Mouse (Mus musculus) cortical plate, adult 2 months (tissue): ENCODE measurements around the gene Sfrp5. TPM values are rescaled to one million over a fixed set of nuclear protein-coding genes. Genes with fewer than 3 reads are reported as not detected.

ENCODE experiments used
- H3K27ac ChIP-seq: fragments of 200-500 bp; 2 replicates; pipeline ENCODE4 v1.5.1; 2012; ENCODE audit warnings: low read length, control low read depth, inconsistent platforms; ENCODE audit not compliant: insufficient read depth
- H3K4me1 ChIP-seq: fragments of 200-500 bp; 2 replicates; pipeline ENCODE4 v1.6.1; 2011; ENCODE audit warnings: low read length; ENCODE audit not compliant: control insufficient read depth, insufficient read depth
- H3K4me3 ChIP-seq: fragments of 200-500 bp; 2 replicates; pipeline ENCODE4 v1.5.1; 2011; ENCODE audit warnings: mild to moderate bottlenecking, low read length, control low read depth; ENCODE audit not compliant: insufficient read depth
- CTCF ChIP-seq: fragments of 200-500 bp; IDR thresholded peaks from 2 replicates; pipeline ENCODE4 v1.5.1; 2011; ENCODE audit warnings: mild to moderate bottlenecking, control low read depth, low read length; ENCODE audit not compliant: insufficient read depth; ENCODE audit errors: extremely low read depth
- POLR2A ChIP-seq: fragments of 200-500 bp; IDR thresholded peaks from 2 replicates; pipeline ENCODE4 v1.6.1; 2011; ENCODE audit warnings: mild to moderate bottlenecking, low read length, control low read depth; ENCODE audit not compliant: insufficient read depth; ENCODE audit errors: extremely low read depth
- polyA plus RNA-seq: library from polyadenylated mRNA; depleted of rRNA; stranded (reverse); fragments of >200 nt; gene quantifications from 2 replicates; pipeline ENCODE4 v1.2.3, GENCODE M21; 2012

Sfrp5 gene
- polyA plus RNA-seq, 1 experiment: 1.9 TPM

DNA sequence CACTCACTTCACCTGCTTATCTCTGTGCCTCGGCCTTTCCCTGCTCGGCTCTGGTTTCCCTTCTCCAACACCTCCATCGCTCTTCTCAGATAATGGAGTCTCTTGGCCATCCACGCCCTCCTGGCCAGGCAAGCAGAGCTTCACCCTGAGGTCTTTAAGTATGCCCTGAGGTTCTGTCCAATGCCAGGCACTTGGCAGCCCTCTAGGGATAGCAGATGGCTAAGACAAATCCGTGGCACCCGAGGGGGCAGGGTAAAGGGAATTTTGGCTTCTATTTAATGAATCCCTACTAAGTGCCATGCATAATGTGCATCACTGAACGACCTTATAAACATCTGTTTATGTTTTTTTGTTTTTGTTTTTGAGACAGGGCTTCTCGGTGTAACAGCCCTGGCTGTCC is 415 bp upstream of the Sfrp5 start:
- Histone ChIP-seq H3K27ac (no peak overlapping the region), H3K4me1 (no peaks in the 10 kb centered on the region), H3K4me3 (no peak overlapping the region)
- TF ChIP-seq CTCF (no peak), POLR2A (no peak)

GRCm38 (mm10) chr19:42198026-42198425 is 4.0 kb downstream of the Sfrp5 start:
- H3K4me1 ChIP-seq: no peaks in the 10 kb centered on the region
- TF ChIP-seq POLR2A (no peak), CTCF (no peak)
- H3K4me3 ChIP-seq: no peak overlapping the region
- H3K27ac ChIP-seq: no peak overlapping the region

DNA sequence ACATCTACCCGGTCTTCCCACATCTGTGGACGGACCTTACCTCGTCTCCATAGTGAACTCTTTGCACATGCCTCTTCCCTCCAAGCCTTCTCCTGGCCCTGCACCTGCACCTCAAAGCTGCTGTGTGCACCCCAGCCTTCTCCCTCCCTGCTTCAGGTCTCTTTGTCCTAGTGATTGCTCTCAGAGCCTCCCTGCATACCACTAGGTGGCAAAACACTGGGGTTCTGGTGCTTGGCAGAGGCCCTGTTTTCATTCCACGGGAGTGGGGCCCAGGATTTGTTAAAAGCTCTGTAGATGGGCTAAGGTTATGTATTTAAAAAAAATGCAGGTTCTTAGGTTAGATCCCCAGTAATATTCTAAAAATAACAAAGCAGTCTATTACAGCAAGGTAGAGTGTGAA is 5.0 kb downstream of the Sfrp5 start:
- no peak overlapping the region for H3K27ac ChIP-seq
- no peaks in the 10 kb centered on the region for H3K4me1 ChIP-seq
- TF ChIP-seq POLR2A (no peak), CTCF (peak; percentile 25; the same call in 1 of the 2 replicates)
- H3K4me3 ChIP-seq: no peak overlapping the region

- Histone ChIP-seq H3K27ac (no peak overlapping the region), H3K4me3 (no peak overlapping the region), H3K4me1 (no peaks in the 10 kb centered on the region)
- no peak for TF ChIP-seq CTCF
- no peak for TF ChIP-seq POLR2A
These were observed 5.7 kb downstream of the Sfrp5 start for GRCm38 (mm10) chr19:42196378-42196777.

DNA sequence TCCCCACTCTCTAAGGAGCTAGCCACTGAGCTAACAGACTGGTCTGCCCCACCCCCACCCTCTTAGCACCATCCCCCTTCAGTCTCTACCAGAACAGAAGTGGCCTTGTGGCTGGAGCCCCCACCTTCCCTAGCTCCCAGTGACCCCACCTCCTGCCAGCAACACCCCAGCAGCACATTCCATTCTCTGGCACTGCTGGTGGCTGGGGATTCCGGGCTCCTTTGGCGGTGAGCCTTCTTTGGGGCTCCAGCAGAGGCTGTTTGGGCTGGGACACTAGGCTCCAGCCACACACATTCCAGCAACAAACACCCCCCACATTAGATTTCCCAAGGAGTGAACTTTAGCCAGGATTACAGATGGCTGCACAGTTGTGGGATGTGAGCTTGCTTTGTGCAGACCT is 8.7 kb downstream of the Sfrp5 start:
- TF ChIP-seq CTCF: no peak
- no peak for TF ChIP-seq POLR2A
- Histone ChIP-seq H3K27ac (no peak overlapping the region), H3K4me1 (no peaks in the 10 kb centered on the region), H3K4me3 (no peak overlapping the region)

- Histone ChIP-seq H3K27ac (no peak overlapping the region), H3K4me3 (no peak overlapping the region), H3K4me1 (no peaks in the 10 kb centered on the region)
- TF ChIP-seq CTCF: peak; percentile 66
- TF ChIP-seq POLR2A: no peak
These were observed 11.6 kb downstream of the Sfrp5 start for GRCm38 (mm10) chr19:42190494-42190893.

DNA sequence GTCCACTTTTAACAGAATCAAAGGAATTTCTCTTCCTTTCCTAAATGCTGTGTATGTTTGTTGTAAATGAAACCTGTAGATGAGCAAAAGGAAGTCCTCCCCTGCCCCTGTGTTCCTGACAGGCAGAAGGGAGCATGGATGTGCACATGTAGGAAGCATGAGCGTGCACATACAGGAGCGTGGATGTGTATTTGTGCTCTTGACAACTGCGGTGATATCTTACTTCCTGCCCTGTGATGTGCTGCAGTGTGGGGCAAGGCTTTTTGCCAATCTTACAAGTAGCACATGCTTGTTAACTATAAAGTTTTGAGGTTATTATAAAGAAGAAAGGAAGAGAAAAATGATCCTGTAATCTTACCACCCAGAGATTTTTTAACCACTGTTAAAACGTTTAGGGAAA is 12.3 kb downstream of the Sfrp5 start:
- TF ChIP-seq CTCF: no peak
- TF ChIP-seq POLR2A: no peak
- H3K4me1 ChIP-seq: no peaks in the 10 kb centered on the region
- no peak overlapping the region for H3K27ac ChIP-seq
- H3K4me3 ChIP-seq: no peak overlapping the region

- no peak overlapping the region for H3K4me3 ChIP-seq
- H3K4me1 ChIP-seq: no peaks in the 10 kb centered on the region
- TF ChIP-seq CTCF (peak; percentile 50), POLR2A (no peak)
- no peak overlapping the region for H3K27ac ChIP-seq
These were observed 19.4 kb downstream of the Sfrp5 start for GRCm38 (mm10) chr19:42182673-42183072.

DNA sequence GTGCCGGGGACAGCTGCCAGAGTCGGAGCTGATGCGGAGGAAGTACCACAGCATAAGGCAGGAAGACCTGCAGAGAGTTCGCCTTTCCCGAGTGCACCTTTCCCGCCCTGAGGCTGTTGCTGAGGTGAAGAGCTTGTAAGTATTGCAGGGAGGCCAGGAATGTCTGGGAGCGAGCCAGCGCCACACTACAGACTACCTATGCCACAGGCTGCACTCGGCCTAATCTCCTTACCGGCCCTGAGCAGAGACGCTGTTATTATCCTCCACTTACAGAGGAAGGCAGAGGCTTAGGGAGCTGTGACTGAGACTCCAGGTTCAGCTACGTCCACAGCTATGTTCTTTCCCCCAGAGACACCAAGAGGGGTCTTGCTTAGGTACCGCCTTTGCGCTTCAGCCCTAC is 22.7 kb downstream of the Sfrp5 start:
- TF ChIP-seq POLR2A: no peak

DNA sequence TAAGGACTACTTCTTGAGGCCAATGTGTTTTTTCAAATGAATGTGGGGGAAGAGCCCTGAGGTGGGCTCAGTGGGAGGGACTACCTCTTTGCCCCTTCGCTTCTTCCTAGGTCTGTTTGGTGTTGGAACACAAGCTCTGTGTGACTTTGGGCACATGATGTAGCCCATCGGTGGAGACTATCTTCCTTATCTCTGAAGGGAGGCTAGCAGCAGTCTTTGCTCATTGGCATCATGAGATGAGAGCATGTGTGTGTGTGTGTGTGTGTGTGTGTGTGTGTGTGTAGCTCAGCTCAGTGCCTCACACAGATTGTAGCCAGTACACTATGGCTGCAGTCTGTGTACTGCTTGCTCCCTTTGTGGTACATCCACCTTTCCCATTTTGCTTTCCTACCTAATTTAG is 24.6 kb downstream of the Sfrp5 start:
- no peak for TF ChIP-seq POLR2A
- TF ChIP-seq CTCF: no peak
- Histone ChIP-seq H3K4me3 (no peak overlapping the region), H3K4me1 (no peaks in the 10 kb centered on the region), H3K27ac (no peak overlapping the region)

More for the DNA sequence above, 22.7 kb downstream of the Sfrp5 start:
- Histone ChIP-seq H3K27ac (no peak overlapping the region), H3K4me1 (no peaks in the 10 kb centered on the region), H3K4me3 (no peak overlapping the region)

- no peak overlapping the region for H3K27ac ChIP-seq
- no peak overlapping the region for H3K4me3 ChIP-seq
- TF ChIP-seq CTCF (no peak), POLR2A (no peak)
- no peaks in the 10 kb centered on the region for H3K4me1 ChIP-seq
These were observed 25.2 kb downstream of the Sfrp5 start for GRCm38 (mm10) chr19:42176841-42177240.
